Mouse (Mus musculus): Measurements from ENCODE around the gene Lrrn1.

DNA sequence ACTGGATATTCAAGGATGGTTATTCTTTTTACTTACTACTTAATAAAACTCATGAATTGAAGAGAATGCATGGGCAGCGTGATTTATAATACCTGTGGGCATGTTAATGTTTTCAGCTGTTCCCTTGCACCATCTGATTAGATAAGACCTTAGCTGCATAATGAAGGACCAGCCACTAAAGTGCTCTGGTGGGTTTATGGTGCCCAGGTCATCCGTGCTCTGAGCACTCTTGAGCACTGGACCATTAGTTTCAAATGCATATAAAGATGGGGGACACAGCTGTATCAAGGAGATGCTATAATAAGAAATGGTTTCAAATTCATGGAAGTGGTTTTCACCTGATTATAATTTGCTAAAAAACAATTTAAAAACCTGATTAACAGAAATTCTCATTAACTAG is 16.7 kb downstream of the Lrrn1 start:
- TF ChIP-seq CTCF (IDR thresholded peaks at IDR 0.05; ENCODE audit: low read depth) (no peak), EP300 (IDR thresholded peaks at IDR 0.05; ENCODE audit: low read depth) (no peak)

Measured in heart, postnatal 0 days (tissue).